Mouse (Mus musculus) forebrain, postnatal 0 days (tissue): Measurements from ENCODE around the gene Tspan9. TPM values are rescaled to one million over a fixed set of nuclear protein-coding genes. Genes with fewer than 3 reads are reported as not detected.

Experiments
- ATAC-seq: fragments of 200-750 bp; cut with Nextera tagmentation; 2 replicates; pipeline ENCODE4 v1.8.0; 2017; ENCODE audit warnings: mild to moderate bottlenecking, moderate library complexity
- DNase-seq: peaks from one replicate; pipeline ENCODE4 v3.0.0-alpha.2; 2015
- H3K27ac ChIP-seq: fragments of 300-500 bp; sonication (generic); 2 replicates; pipeline ENCODE4 v1.5.1; 2014; ENCODE audit warnings: low read depth, mild to moderate bottlenecking, antibody characterized with exemption, low read length, moderate library complexity, mixed read lengths
- H3K27me3 ChIP-seq: fragments of 300-500 bp; sonication (generic); 2 replicates; pipeline ENCODE4 v1.6.1; 2014; ENCODE audit warnings: mild to moderate bottlenecking, low read length, mixed read lengths; ENCODE audit not compliant: insufficient read depth
- H3K36me3 ChIP-seq: fragments of 300-500 bp; sonication (generic); 2 replicates; pipeline ENCODE4 v1.6.1; 2014; ENCODE audit warnings: mild to moderate bottlenecking, moderate library complexity; ENCODE audit not compliant: insufficient read depth
- H3K4me1 ChIP-seq: fragments of 300-500 bp; sonication (generic); 2 replicates; pipeline ENCODE4 v1.6.1; 2014; ENCODE audit warnings: antibody characterized with exemption; ENCODE audit not compliant: insufficient read depth
- H3K4me2 ChIP-seq: fragments of 300-500 bp; sonication (generic); 2 replicates; pipeline ENCODE4 v1.6.1; 2014; ENCODE audit warnings: low read depth, mild to moderate bottlenecking, moderate library complexity
- H3K4me3 ChIP-seq: fragments of 300-500 bp; sonication (generic); 2 replicates; pipeline ENCODE4 v1.5.1; 2014; ENCODE audit warnings: low read depth, low read length, mixed read lengths
- H3K9ac ChIP-seq: fragments of 300-500 bp; sonication (generic); 2 replicates; pipeline ENCODE4 v1.6.1; 2014; ENCODE audit warnings: mild to moderate bottlenecking
- H3K9me3 ChIP-seq: fragments of 300-500 bp; sonication (generic); 2 replicates; pipeline ENCODE4 v1.6.1; 2016; ENCODE audit warnings: low read length
- CTCF ChIP-seq: sonication (generic); IDR thresholded peaks from 2 replicates; pipeline ENCODE4 v1.5.1; 2016; ENCODE audit warnings: antibody characterized with exemption, control low read depth, low read depth
- WGBS: fragments of 180-500 bp; shearing (Covaris S2); extraction: QIAGEN DNeasy Blood & Tissue Kit; methylation state at CpG from one replicate; pipeline ENCODE4 v1.1.7; 2014; 5-methylcytosine and 5-hydroxymethylcytosine counted together
- polyA plus RNA-seq: library from polyadenylated mRNA; unstranded; fragments of >200 nt; fragmentation: Nextera tagmentation; extraction: Ambion mirVana; gene quantifications from 2 replicates; pipeline ENCODE4 v1.2.1, GENCODE M21; 2015
- total RNA-seq: library from RNA; depleted of rRNA; stranded (reverse); fragments of >200 nt; gene quantifications from 2 replicates; pipeline ENCODE4 v1.2.3, GENCODE M21; 2014

Tspan9 gene
- total and polyA plus RNA-seq, 2 experiments from 2014 or later = 63.9 to 150 TPM

DNA sequence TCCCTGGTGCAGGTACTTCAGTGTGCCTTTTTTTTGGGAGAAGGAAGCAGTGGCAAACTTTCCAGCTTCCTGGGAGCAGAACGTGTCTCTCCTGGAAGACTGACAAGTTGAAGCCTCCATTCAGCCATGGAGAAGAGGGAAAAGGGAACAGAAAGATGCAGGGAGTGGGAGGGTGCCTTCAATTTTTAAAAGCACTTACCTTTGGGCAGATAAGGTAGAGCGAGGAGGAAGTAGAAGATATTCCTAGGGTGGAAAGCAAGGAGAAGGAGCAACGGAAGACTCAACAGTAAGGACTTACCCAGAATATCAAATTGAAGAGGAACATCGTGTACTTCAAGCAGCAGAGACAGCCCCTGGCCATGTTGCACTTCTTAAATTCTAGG lies 109.5 kb downstream of the Tspan9 start:
- H3K4me1 ChIP-seq = peaks cover 10% of the 10 kb centered on the region
- no peak for DNase-seq
- no peaks in the 10 kb centered on the region for H3K9me3 ChIP-seq
- H3K9ac ChIP-seq = peak overlapping the region; percentile 51
- H3K27me3 ChIP-seq = peaks cover 11% of the 10 kb centered on the region; the same call in 1 of the 2 replicates
- peak overlapping the region; percentile 48 for H3K4me3 ChIP-seq
- no peak for ATAC-seq
- H3K4me2 ChIP-seq = peak overlapping the region; percentile 70
- H3K27ac ChIP-seq = peak overlapping the region; percentile 41; the same call in 1 of the 2 replicates
- 13% methylated on average over 4 of the region's 4 CpGs for WGBS
- no peak for TF ChIP-seq CTCF
- H3K36me3 ChIP-seq = no peaks in the 10 kb centered on the region

DNA sequence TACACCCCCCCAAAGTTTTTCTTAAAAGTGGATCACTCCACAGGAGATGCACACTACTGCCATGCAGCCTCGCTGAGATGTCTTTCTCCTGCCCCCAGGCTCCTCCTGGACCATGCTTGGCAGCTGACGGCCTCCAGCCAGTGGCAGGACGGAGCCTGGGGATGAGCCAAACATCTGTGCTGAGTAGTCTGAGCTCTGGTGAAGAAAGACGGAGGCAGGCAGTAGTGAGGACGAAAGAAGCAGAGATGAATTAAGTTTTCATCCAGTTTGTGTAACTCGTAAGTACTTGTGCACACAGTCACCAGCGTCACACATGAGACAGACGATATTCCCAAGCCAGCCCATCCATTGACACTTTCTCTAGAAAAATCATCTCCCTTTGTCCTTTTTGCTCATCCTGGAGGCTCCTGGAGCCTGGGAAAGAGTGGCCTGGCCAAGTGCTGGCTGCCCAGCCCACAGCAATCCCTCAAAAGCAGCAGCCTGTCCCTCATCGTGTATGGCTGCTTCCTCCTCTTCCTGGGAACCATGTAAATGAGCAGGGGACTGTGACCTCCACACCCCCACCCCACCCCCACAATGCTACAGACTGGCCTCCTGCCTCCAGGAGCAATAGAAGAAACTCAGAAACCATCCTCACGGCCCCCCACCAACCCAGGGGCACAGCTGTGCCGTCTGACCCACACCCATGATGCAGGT lies 110.1 kb downstream of the Tspan9 start:
- TF ChIP-seq CTCF = no peak
- Histone ChIP-seq H3K27ac (no peak overlapping the region), H3K27me3 (peaks cover 11% of the 10 kb centered on the region; the same call in 1 of the 2 replicates), H3K4me1 (peaks cover 10% of the 10 kb centered on the region), H3K36me3 (no peaks in the 10 kb centered on the region), H3K4me3 (peak overlapping the region; percentile 48), H3K4me2 (peak overlapping the region; percentile 70), H3K9ac (0 out of 2 replicates have a peak overlapping the region, but pooled peaks have one; percentile 51), H3K9me3 (no peaks in the 10 kb centered on the region)
- DNase-seq (no peak), ATAC-seq (no peak)
- 33% methylated on average over 11 of the region's 11 CpGs for WGBS

DNA sequence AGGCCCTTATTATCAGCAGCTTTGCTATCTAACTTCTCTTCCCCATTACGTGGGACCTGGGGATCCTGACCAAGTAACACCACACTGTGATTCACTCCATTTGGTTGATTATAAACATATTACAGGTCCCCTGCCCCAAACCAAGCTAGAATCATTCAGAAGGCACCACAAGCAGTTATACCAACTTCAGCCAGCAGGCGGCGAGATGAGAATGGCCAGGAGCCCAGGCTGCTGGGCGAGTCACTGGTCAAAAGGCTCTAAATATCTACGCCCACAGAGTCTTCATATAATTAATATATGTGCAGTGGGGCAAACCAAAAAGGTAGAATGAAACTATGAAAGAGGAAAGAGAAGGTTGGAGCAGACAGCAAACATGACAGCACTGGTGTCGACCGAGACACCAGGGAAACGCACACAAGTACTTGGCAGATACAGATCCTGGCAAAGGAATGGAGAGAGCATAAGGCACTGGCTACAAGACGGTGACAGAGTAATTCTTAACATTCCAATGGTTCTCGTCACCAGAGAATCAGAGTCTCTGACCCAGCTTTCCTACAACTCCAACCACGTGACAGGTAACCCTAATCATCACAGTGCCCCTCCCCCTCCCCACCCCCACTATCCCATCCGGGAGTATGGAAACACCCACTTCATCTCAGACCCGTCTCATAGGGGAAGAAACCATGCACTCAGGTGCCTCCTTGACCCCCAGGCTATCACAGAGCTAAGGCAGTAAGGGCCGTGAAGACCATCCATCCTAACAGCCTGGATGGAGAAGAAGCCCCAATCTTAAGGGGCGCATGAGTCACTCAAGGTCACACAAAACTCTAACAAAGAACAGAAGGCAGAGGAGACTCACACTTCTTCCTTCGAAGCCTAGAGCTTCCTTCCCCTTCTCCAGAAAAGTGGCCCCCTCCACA lies 110.9 kb downstream of the Tspan9 start:
- WGBS = 30% methylated on average over 16 of the region's 16 CpGs
- TF ChIP-seq CTCF = peak; percentile 87
- no peak overlapping the region for H3K27ac ChIP-seq
- peaks cover 10% of the 10 kb centered on the region for H3K4me1 ChIP-seq
- ATAC-seq (peak; percentile 33; the same call in 1 of the 2 replicates), DNase-seq (peak; percentile 85)
- H3K27me3 ChIP-seq = peaks cover 11% of the 10 kb centered on the region; the same call in 1 of the 2 replicates
- no peaks in the 10 kb centered on the region for H3K36me3 ChIP-seq
- H3K9ac ChIP-seq = peak overlapping the region; percentile 14; the same call in 1 of the 2 replicates
- peak overlapping the region; percentile 70 for H3K4me2 ChIP-seq
- no peaks in the 10 kb centered on the region for H3K9me3 ChIP-seq
- H3K4me3 ChIP-seq = peak overlapping the region; percentile 48

DNA sequence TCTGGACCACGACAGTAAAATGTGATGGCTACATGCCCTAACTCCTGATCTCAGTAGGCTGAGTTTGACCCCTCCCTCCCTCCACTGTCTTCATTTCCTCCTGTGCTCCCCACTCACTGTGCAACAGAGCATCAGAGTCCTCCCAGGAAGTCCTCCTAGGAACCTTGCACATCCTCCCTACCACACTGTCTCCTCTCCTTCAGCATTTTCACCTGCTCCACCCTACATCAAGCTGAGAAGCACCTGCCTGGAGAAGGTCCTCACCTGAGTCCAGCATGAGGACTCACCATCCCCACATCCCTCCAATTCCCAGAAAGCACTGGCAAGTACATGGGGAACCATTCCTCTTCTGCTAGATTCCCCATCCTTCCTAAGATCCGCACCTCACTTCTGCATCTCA lies 111.8 kb downstream of the Tspan9 start:
- no peak overlapping the region for H3K27ac ChIP-seq
- WGBS = 73% methylated on average over 2 of the region's 2 CpGs
- H3K9me3 ChIP-seq = no peaks in the 10 kb centered on the region
- H3K4me2 ChIP-seq = peak overlapping the region; percentile 70
- no peak overlapping the region for H3K4me3 ChIP-seq
- TF ChIP-seq CTCF = no peak
- DNase-seq (no peak), ATAC-seq (no peak)
- H3K27me3 ChIP-seq = peaks cover 11% of the 10 kb centered on the region; the same call in 1 of the 2 replicates
- H3K9ac ChIP-seq = 0 out of 2 replicates have a peak overlapping the region, but pooled peaks have one; percentile 25
- peaks cover 10% of the 10 kb centered on the region for H3K4me1 ChIP-seq
- no peaks in the 10 kb centered on the region for H3K36me3 ChIP-seq

DNA sequence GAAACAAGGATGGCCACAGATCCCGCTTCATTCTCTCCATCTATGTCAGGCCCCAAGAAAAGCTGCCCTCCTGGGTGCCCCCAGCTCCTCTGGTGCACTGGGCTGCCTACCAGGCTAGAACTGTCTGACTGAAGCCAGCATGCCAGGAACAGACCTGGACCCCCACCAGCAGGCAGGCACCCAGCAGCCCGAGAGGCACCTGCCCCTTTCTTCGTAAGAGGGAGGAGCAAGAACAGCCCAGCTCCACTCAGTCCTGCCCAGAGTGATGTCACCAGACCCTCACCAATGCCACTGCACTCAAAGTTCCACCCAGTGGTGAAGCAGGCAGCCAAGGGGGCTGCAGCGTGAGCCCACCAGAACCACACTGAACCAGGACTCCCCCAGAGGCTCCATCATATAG lies 112.3 kb downstream of the Tspan9 start:
- peak overlapping the region; percentile 70 for H3K4me2 ChIP-seq
- DNase-seq = no peak
- H3K27ac ChIP-seq = no peak overlapping the region; the same call in 1 of the 2 replicates
- no peak for ATAC-seq
- peaks cover 10% of the 10 kb centered on the region for H3K4me1 ChIP-seq
- no peak overlapping the region for H3K4me3 ChIP-seq
- 0 out of 2 replicates have a peak overlapping the region, but pooled peaks have one; percentile 25 for H3K9ac ChIP-seq
- WGBS = 53% methylated on average over 4 of the region's 4 CpGs
- TF ChIP-seq CTCF = no peak
- no peaks in the 10 kb centered on the region for H3K36me3 ChIP-seq
- no peaks in the 10 kb centered on the region for H3K9me3 ChIP-seq
- peaks cover 11% of the 10 kb centered on the region; the same call in 1 of the 2 replicates for H3K27me3 ChIP-seq

DNA sequence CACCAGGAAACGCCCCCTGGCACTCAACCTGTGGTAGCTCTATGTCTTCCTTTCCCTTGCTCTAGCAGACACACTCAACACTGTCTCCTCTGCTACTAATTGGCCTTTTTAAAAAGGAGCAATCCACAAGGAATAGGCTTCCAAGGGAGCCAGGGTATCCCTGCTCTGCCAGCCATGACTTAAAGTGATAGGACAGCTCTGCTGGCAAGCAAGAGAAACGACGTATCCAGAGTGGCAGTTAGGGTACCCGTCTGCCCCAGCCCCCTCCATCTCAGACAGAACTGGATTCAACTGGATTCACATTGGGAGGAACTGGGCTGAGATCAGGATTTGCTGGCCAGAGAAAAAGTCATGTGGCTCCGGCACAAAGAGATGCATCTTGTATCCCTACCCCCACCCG lies 112.9 kb downstream of the Tspan9 start:
- no peaks in the 10 kb centered on the region for H3K9me3 ChIP-seq
- peaks cover 10% of the 10 kb centered on the region for H3K4me1 ChIP-seq
- TF ChIP-seq CTCF = no peak
- no peak for ATAC-seq
- peak overlapping the region; percentile 70 for H3K4me2 ChIP-seq
- no peak overlapping the region for H3K4me3 ChIP-seq
- H3K27ac ChIP-seq = peak overlapping the region; percentile 45
- no peak for DNase-seq
- no peaks in the 10 kb centered on the region for H3K36me3 ChIP-seq
- peak overlapping the region; percentile 10; the same call in 1 of the 2 replicates for H3K9ac ChIP-seq
- 49% methylated on average over 6 of the region's 6 CpGs for WGBS
- peaks cover 11% of the 10 kb centered on the region; the same call in 1 of the 2 replicates for H3K27me3 ChIP-seq
